Mouse (Mus musculus) limb, embryonic 15.5 days (tissue): ENCODE data around the gene Tenm3. TPM values are rescaled to one million over a fixed set of nuclear protein-coding genes. Genes with fewer than 3 reads are reported as not detected.

Experiments
- ATAC-seq: fragments of 200-750 bp; cut with Nextera tagmentation; 2 replicates; pipeline ENCODE4 v1.8.0; 2017; ENCODE audit warnings: low read depth, moderate TSS enrichment; ENCODE audit not compliant: insufficient number of reproducible peaks, low FRiP score, low TSS enrichment
- H3K27ac ChIP-seq: fragments of 300-500 bp; sonication (generic); 2 replicates; pipeline ENCODE4 v1.5.1; 2015; ENCODE audit warnings: moderate library complexity, mild to moderate bottlenecking, inconsistent platforms
- H3K27me3 ChIP-seq: fragments of 300-500 bp; sonication (generic); 2 replicates; pipeline ENCODE4 v1.6.1; 2015; ENCODE audit warnings: inconsistent platforms
- H3K36me3 ChIP-seq: fragments of 300-500 bp; sonication (generic); 2 replicates; pipeline ENCODE4 v1.6.1; 2015; ENCODE audit warnings: inconsistent platforms
- H3K4me1 ChIP-seq: fragments of 300-500 bp; sonication (generic); 2 replicates; pipeline ENCODE4 v1.6.1; 2015; ENCODE audit warnings: inconsistent platforms
- H3K4me2 ChIP-seq: fragments of 300-500 bp; sonication (generic); 2 replicates; pipeline ENCODE4 v1.6.1; 2015; ENCODE audit warnings: mild to moderate bottlenecking, inconsistent platforms
- H3K4me3 ChIP-seq: fragments of 300-500 bp; sonication (generic); 2 replicates; pipeline ENCODE4 v1.5.1; 2015; ENCODE audit warnings: mild to moderate bottlenecking, inconsistent platforms
- H3K9ac ChIP-seq: fragments of 300-500 bp; sonication (generic); 2 replicates; pipeline ENCODE4 v1.6.1; 2015; ENCODE audit warnings: inconsistent platforms
- H3K9me3 ChIP-seq: fragments of 300-500 bp; sonication (generic); 2 replicates; pipeline ENCODE4 v1.6.1; 2016; ENCODE audit warnings: inconsistent platforms
- WGBS: fragments of 180-500 bp; shearing (Covaris S2); methylation state at CpG from one replicate; pipeline ENCODE4 v1.1.7; 2015; 5-methylcytosine and 5-hydroxymethylcytosine counted together
- polyA plus RNA-seq: library from polyadenylated mRNA; unstranded; fragments of >200 nt; fragmentation: Nextera tagmentation; extraction: Ambion mirVana; gene quantifications from 2 replicates; pipeline ENCODE4 v1.2.1, GENCODE M21; 2015

The Tenm3 gene
- polyA plus RNA-seq, 1 experiment from 2014 or later, result 35.5 TPM

GRCm38 (mm10) chr8:48803070-48803469 is 40.7 kb downstream of the Tenm3 start:
- Histone ChIP-seq H3K9me3 (no peaks in the 10 kb centered on the region), H3K36me3 (no peaks in the 10 kb centered on the region), H3K4me1 (peaks cover 14% of the 10 kb centered on the region), H3K27ac (no peak overlapping the region), H3K27me3 (no peaks in the 10 kb centered on the region), H3K9ac (no peak overlapping the region), H3K4me3 (no peak overlapping the region), H3K4me2 (no peak overlapping the region)
- ATAC-seq, result no peak
- 62% methylated on average over 8 of the region's 8 CpGs for WGBS

- H3K27ac ChIP-seq, result no peak overlapping the region
- H3K4me3 ChIP-seq, result no peak overlapping the region
- no peaks in the 10 kb centered on the region for H3K36me3 ChIP-seq
- 37% methylated on average over 8 of the region's 8 CpGs for WGBS
- no peak overlapping the region for H3K9ac ChIP-seq
- H3K4me1 ChIP-seq, result peaks cover 14% of the 10 kb centered on the region
- no peaks in the 10 kb centered on the region for H3K27me3 ChIP-seq
- ATAC-seq, result no peak
- no peak overlapping the region for H3K4me2 ChIP-seq
- no peaks in the 10 kb centered on the region for H3K9me3 ChIP-seq
These were observed 41.5 kb downstream of the Tenm3 start for GRCm38 (mm10) chr8:48802231-48802630.

DNA sequence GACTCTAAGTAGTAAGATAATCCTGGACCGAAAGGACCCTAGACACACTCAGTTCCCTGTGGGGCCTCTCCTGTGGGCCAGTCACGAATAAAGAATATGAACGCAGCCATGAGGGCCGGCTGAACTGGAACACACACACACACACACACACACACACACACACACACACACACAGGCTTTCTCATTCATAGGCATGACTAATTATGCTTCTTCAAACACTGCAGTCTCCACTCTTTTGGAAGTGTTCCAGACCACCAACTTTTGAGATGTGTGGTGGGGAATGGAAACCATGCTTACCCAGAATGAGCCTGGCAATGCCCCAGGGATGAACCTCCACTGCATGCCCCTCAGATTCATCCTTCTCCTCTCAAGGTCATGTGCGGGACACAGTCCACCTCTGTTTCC is 45.8 kb downstream of the Tenm3 start:
- Histone ChIP-seq H3K4me3 (no peak overlapping the region), H3K4me2 (no peak overlapping the region), H3K9ac (no peak overlapping the region), H3K4me1 (peaks cover 20% of the 10 kb centered on the region), H3K36me3 (no peaks in the 10 kb centered on the region), H3K27ac (no peak overlapping the region), H3K27me3 (no peaks in the 10 kb centered on the region), H3K9me3 (no peaks in the 10 kb centered on the region)
- 57% methylated on average over 5 of the region's 5 CpGs for WGBS
- ATAC-seq, result no peak

GRCm38 (mm10) chr8:48794285-48794684 is 49.5 kb downstream of the Tenm3 start:
- Histone ChIP-seq H3K9ac (no peak overlapping the region), H3K27ac (no peak overlapping the region), H3K9me3 (no peaks in the 10 kb centered on the region), H3K4me2 (no peak overlapping the region), H3K27me3 (no peaks in the 10 kb centered on the region), H3K36me3 (no peaks in the 10 kb centered on the region), H3K4me3 (no peak overlapping the region), H3K4me1 (peaks cover 9% of the 10 kb centered on the region)
- no peak for ATAC-seq
- WGBS, result 35% methylated on average over 7 of the region's 7 CpGs

DNA sequence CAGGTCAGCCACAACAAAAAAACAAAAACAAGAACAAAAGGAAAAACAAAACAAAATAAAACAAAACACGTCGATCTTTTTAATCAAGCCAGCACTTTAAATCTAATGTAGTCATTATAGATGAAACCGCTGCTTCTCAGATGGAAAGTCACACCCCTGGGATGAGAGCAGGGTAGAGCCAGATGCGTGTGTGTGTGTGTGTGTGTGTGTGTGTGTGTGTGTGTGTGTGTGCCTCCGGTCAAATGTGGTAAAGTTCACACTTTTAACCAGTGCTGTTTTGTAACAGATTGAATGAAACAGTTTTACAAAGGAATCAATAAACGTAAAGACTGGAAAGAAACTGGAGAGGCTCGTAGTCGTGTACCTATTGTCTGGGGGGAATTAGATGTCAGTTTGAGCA is 50.0 kb downstream of the Tenm3 start:
- Histone ChIP-seq H3K27me3 (no peaks in the 10 kb centered on the region), H3K4me3 (no peak overlapping the region), H3K4me1 (peaks cover 9% of the 10 kb centered on the region), H3K27ac (no peak overlapping the region), H3K9ac (no peak overlapping the region), H3K36me3 (no peaks in the 10 kb centered on the region), H3K4me2 (no peak overlapping the region), H3K9me3 (no peaks in the 10 kb centered on the region)
- 53% methylated on average over 8 of the region's 8 CpGs for WGBS
- no peak for ATAC-seq

GRCm38 (mm10) chr8:48792587-48793326 is 51.0 kb downstream of the Tenm3 start:
- WGBS, result 37% methylated on average over 10 of the region's 10 CpGs
- Histone ChIP-seq H3K27ac (0 out of 2 replicates have a peak overlapping the region, but pooled peaks have one; percentile 0), H3K27me3 (no peaks in the 10 kb centered on the region), H3K36me3 (no peaks in the 10 kb centered on the region), H3K4me1 (peaks cover 9% of the 10 kb centered on the region), H3K4me3 (no peak overlapping the region), H3K9me3 (no peaks in the 10 kb centered on the region), H3K9ac (no peak overlapping the region), H3K4me2 (no peak overlapping the region)
- ATAC-seq, result no peak

DNA sequence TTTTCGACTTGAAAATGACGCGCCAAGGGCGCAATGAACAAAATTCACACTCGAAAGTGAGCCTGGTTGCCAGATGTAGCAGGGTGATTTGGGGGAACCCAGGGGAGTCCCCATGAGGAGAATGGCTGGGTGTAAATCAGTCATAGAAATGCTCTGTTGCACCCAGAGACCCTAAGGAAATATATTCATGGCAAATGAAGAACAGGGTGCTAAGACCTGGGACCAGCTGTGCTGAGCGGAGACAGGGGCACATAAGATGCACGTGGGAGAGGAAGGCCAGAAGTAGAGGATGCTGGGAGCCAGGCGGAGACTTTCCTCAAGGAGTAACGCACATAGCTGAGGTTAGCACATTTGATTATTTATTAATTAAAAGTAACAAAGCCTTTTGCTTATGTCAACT is 60.4 kb downstream of the Tenm3 start:
- no peak overlapping the region for H3K27ac ChIP-seq
- H3K4me2 ChIP-seq, result no peak overlapping the region
- H3K27me3 ChIP-seq, result no peaks in the 10 kb centered on the region
- no peaks in the 10 kb centered on the region; the same call in 1 of the 2 replicates for H3K4me1 ChIP-seq
- ATAC-seq, result no peak
- no peaks in the 10 kb centered on the region for H3K9me3 ChIP-seq
- 0 out of 2 replicates have a peak, but pooled peaks cover 3% of the 10 kb centered on the region for H3K36me3 ChIP-seq
- no peak overlapping the region for H3K9ac ChIP-seq
- H3K4me3 ChIP-seq, result no peak overlapping the region
- WGBS, result 92% methylated on average over 9 of the region's 9 CpGs

- no peak overlapping the region for H3K4me3 ChIP-seq
- H3K27ac ChIP-seq, result no peak overlapping the region
- H3K9ac ChIP-seq, result no peak overlapping the region
- WGBS, result 77% methylated on average over 6 of the region's 6 CpGs
- no peaks in the 10 kb centered on the region for H3K27me3 ChIP-seq
- no peak overlapping the region for H3K4me2 ChIP-seq
- no peak for ATAC-seq
- peaks cover 2% of the 10 kb centered on the region; the same call in 1 of the 2 replicates for H3K4me1 ChIP-seq
- 0 out of 2 replicates have a peak, but pooled peaks cover 3% of the 10 kb centered on the region for H3K36me3 ChIP-seq
- no peaks in the 10 kb centered on the region for H3K9me3 ChIP-seq
These were observed 63.1 kb downstream of the Tenm3 start for GRCm38 (mm10) chr8:48780628-48781027.

- no peaks in the 10 kb centered on the region for H3K36me3 ChIP-seq
- no peak overlapping the region for H3K4me3 ChIP-seq
- 71% methylated on average over 4 of the region's 4 CpGs for WGBS
- no peak overlapping the region for H3K9ac ChIP-seq
- H3K4me2 ChIP-seq, result no peak overlapping the region
- no peaks in the 10 kb centered on the region for H3K27me3 ChIP-seq
- H3K27ac ChIP-seq, result no peak overlapping the region
- no peak for ATAC-seq
- peaks cover 4% of the 10 kb centered on the region; the same call in 1 of the 2 replicates for H3K4me1 ChIP-seq
- no peaks in the 10 kb centered on the region for H3K9me3 ChIP-seq
These were observed 64.6 kb downstream of the Tenm3 start for GRCm38 (mm10) chr8:48779194-48779593.

DNA sequence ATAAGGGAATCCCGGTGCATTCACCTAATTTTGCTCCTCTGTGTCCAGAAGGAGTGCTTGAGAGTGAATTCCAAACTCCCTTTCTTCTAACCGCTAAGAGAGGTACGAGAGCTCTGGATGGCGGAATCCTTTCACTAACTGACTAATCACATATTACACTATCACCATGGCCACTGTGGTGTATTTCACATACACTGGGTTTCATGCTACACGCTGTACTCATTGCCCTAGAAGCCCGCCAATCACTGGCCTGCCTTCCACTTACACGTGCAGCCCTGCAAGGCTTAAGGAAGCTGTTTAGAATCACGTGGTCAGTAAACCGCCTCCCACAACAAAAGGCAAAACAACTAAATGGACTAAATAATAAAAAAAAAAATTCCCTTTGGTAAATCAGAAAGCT is 67.7 kb downstream of the Tenm3 start:
- Histone ChIP-seq H3K4me2 (no peak overlapping the region), H3K4me3 (no peak overlapping the region), H3K36me3 (no peaks in the 10 kb centered on the region), H3K9ac (no peak overlapping the region), H3K27ac (no peak overlapping the region), H3K27me3 (no peaks in the 10 kb centered on the region), H3K9me3 (no peaks in the 10 kb centered on the region), H3K4me1 (peaks cover 4% of the 10 kb centered on the region; the same call in 1 of the 2 replicates)
- ATAC-seq, result no peak
- 54% methylated on average over 9 of the region's 9 CpGs for WGBS

DNA sequence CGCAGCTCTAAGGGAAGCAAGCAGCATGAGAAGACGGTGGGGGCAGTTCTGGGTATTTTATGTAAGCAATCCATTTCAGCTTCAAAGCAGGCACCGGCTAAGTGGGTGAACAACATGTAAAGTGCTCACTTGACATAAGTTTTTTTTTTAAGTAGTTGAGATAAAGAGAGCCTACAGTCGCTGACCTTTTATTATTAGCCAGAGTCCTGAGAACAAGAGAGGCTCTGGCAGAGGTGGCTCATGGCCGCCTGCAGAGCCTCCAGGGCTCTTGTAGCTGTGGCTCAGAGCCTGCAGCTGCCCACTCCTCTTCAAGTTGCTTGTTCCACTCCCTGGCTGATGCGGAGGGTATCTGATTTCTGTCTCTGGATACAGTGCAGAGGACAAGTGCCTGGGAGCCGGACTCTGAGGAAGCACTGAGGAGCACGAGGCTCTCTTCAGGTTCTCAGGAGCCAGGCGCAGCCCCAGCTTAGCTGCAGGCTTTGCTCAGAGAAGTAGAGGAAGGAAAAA is 68.2 kb downstream of the Tenm3 start:
- no peaks in the 10 kb centered on the region for H3K27me3 ChIP-seq
- peaks cover 4% of the 10 kb centered on the region; the same call in 1 of the 2 replicates for H3K4me1 ChIP-seq
- no peak overlapping the region for H3K27ac ChIP-seq
- H3K36me3 ChIP-seq, result no peaks in the 10 kb centered on the region
- 18% methylated on average over 9 of the region's 9 CpGs for WGBS
- H3K4me2 ChIP-seq, result no peak overlapping the region
- H3K9ac ChIP-seq, result no peak overlapping the region
- no peak for ATAC-seq
- no peak overlapping the region for H3K4me3 ChIP-seq
- no peaks in the 10 kb centered on the region for H3K9me3 ChIP-seq

- Histone ChIP-seq H3K4me3 (no peak overlapping the region), H3K4me2 (no peak overlapping the region), H3K4me1 (peaks cover 4% of the 10 kb centered on the region; the same call in 1 of the 2 replicates), H3K9ac (no peak overlapping the region), H3K9me3 (no peaks in the 10 kb centered on the region), H3K27me3 (no peaks in the 10 kb centered on the region), H3K27ac (no peak overlapping the region), H3K36me3 (no peaks in the 10 kb centered on the region)
- 30% methylated on average over 4 of the region's 4 CpGs for WGBS
- no peak for ATAC-seq
These were observed 68.9 kb downstream of the Tenm3 start for GRCm38 (mm10) chr8:48774837-48775236.
